Mouse (Mus musculus) cerebellum, adult 2 months (tissue): Measurements from ENCODE around the gene Fam163a. TPM values are rescaled to one million over a fixed set of nuclear protein-coding genes. Genes with fewer than 3 reads are reported as not detected.

Experiments
- DNase-seq, 2 experiments: peaks; one replicate each; pipeline ENCODE4 v3.0.0; 2021
- H3K27ac ChIP-seq: fragments of 200-500 bp; 2 replicates; pipeline ENCODE4 v1.5.1; 2012; ENCODE audit warnings: low read length, control low read depth, inconsistent platforms; ENCODE audit not compliant: insufficient read depth
- H3K27me3 ChIP-seq: fragments of 200-500 bp; 2 replicates; pipeline ENCODE4 v1.6.1; 2012; ENCODE audit warnings: inconsistent platforms, mild to moderate bottlenecking, low read length, moderate library complexity; ENCODE audit not compliant: control insufficient read depth, insufficient read depth
- H3K4me1 ChIP-seq: fragments of 200-500 bp; 2 replicates; pipeline ENCODE4 v1.6.1; 2011; ENCODE audit warnings: low read length; ENCODE audit not compliant: control insufficient read depth, insufficient read depth
- H3K4me3 ChIP-seq: fragments of 200-500 bp; replicated peaks from 2 replicates; pipeline ENCODE3; 2011; ENCODE audit warnings: mild to moderate bottlenecking, low read depth, low read length, control low read depth; ENCODE audit not compliant: insufficient read depth
- CTCF ChIP-seq: fragments of 200-500 bp; IDR thresholded peaks from 2 replicates; pipeline ENCODE4 v1.5.1; 2011; ENCODE audit warnings: low read depth, mild to moderate bottlenecking, control low read depth, low read length, moderate library complexity, borderline replicate concordance; ENCODE audit not compliant: insufficient read depth
- POLR2A ChIP-seq: fragments of 200-500 bp; IDR thresholded peaks from 2 replicates; pipeline ENCODE4 v1.6.1; 2011; ENCODE audit warnings: low read length, control low read depth, borderline replicate concordance; ENCODE audit not compliant: insufficient read depth
- WGBS: fragments of 180-500 bp; shearing (Covaris S2); methylation state at CpG from one replicate; pipeline ENCODE4 v1.1.7; 2018; 5-methylcytosine and 5-hydroxymethylcytosine counted together
- polyA plus RNA-seq: library from polyadenylated mRNA; depleted of rRNA; stranded (reverse); fragments of >200 nt; gene quantifications from 2 replicates; pipeline ENCODE4 v1.2.3, GENCODE M21; 2012; rRNA removed

Gene Fam163a
- polyA plus RNA-seq, 1 experiment: 3.4 TPM

- no peak overlapping the region for H3K27ac ChIP-seq
- TF ChIP-seq POLR2A: no peak
- TF ChIP-seq CTCF: no peak
- 8% methylated on average over 1 of the region's 1 CpGs for WGBS
- peak in 1 of 2 experiments; percentile 8 for DNase-seq
- H3K27me3 ChIP-seq: no peaks in the 10 kb centered on the region
- peak overlapping the region; percentile 2 for H3K4me3 ChIP-seq
- peaks cover 3% of the 10 kb centered on the region; the same call in 1 of the 2 replicates for H3K4me1 ChIP-seq
Measured at GRCm38 (mm10) chr1:156034661-156035060, 170.2 kb downstream of the Fam163a start.

GRCm38 (mm10) chr1:156033921-156034320 lies 170.9 kb downstream of the Fam163a start:
- Histone ChIP-seq H3K4me1 (peaks cover 3% of the 10 kb centered on the region; the same call in 1 of the 2 replicates), H3K4me3 (no peak overlapping the region), H3K27ac (no peak overlapping the region), H3K27me3 (no peaks in the 10 kb centered on the region)
- no peak for DNase-seq
- no peak for TF ChIP-seq POLR2A
- WGBS: 98% methylated on average over 7 of the region's 7 CpGs

DNA sequence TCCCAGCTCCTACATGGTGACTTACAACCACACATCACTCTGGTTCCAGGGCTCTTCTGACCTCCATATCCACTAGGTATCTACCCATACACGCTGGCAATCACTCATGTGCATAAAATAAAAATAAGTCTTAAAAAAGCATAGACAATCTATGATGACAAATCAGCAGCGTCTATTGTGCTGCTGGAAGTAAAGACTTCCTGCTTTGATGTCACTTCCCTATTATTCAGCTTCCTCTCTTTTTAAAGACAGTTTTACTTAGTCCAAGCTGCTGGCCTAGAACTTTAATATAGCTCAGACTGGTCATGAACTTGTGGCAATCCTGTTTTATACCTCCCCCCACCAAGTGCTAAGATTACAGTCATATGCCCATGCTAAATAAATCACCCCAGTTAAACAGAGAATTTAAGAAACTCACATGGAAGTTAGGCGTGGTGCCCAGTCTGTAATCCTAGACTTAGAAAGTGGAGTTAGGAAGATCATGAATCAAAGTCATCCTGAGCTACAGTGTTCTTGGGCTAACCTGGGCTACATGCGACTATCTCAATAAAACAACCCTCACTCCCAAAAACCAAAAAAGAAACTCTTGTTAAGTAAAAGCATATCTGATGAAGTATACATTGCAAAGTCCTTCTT lies 176.4 kb downstream of the Fam163a start:
- WGBS: 93% methylated on average over 4 of the region's 4 CpGs
- DNase-seq: no peak
- H3K27me3 ChIP-seq: no peaks in the 10 kb centered on the region
- no peaks in the 10 kb centered on the region for H3K4me1 ChIP-seq
- no peak overlapping the region for H3K4me3 ChIP-seq
- no peak overlapping the region for H3K27ac ChIP-seq
- no peak for TF ChIP-seq POLR2A
- TF ChIP-seq CTCF: no peak

DNA sequence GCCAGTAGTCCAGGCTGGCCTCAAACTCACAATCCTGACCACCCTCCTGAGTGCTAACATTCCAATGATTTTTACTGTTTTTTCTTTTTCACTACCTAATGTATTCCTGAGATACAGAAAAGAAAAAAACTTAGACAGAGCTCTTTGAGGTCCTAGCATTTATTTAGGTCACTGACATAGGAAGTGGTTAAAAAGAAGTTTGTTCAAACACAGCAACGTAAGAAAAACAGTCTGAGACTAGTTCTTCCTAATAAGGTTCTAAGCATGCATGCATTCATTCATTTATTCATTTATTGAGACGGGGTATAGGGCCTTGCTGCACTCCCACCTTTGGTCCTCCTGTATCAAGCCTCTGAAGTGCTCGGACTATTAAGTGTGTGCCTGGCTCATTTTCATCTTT lies 177.0 kb downstream of the Fam163a start:
- 90% methylated on average over 3 of the region's 3 CpGs for WGBS
- no peaks in the 10 kb centered on the region for H3K27me3 ChIP-seq
- H3K27ac ChIP-seq: no peak overlapping the region
- DNase-seq: no peak
- no peak overlapping the region for H3K4me3 ChIP-seq
- TF ChIP-seq CTCF (no peak), POLR2A (no peak)
- no peaks in the 10 kb centered on the region for H3K4me1 ChIP-seq

Other genes starting within 250 kb of the Fam163a start
- 16.4 and 17.4 TPM in 2 replicates for gene Cep350, start 231.8 kb downstream of the Fam163a start, polyA plus RNA-seq
- gene Tor1aip2, start 169.6 kb downstream of the Fam163a start, polyA plus RNA-seq: 55.5 and 57.7 TPM in 2 replicates
- 25.5 and 26.9 TPM in 2 replicates for gene Tor1aip1, start 168.5 kb downstream of the Fam163a start, polyA plus RNA-seq
- 1.3 TPM in 2 replicates for gene Tdrd5, start 98.6 kb upstream of the Fam163a start, polyA plus RNA-seq
- 0.03 and 0.10 TPM in 2 replicates for gene Nphs2, start 105.7 kb upstream of the Fam163a start, polyA plus RNA-seq
- 20.7 and 30.4 TPM in 2 replicates for gene Gm2000, start 161.0 kb upstream of the Fam163a start, polyA plus RNA-seq
- 0.33 and 0.38 TPM in 2 replicates for gene Axdnd1, start 216.1 kb upstream of the Fam163a start, polyA plus RNA-seq